Mouse (Mus musculus) heart, embryonic 13.5 days (tissue): Measurements from ENCODE around the gene Rsad2. TPM values are rescaled to one million over a fixed set of nuclear protein-coding genes. Genes with fewer than 3 reads are reported as not detected.
A peak's percentile ranks its signal among the peaks of the same experiment; 100 is the strongest.

ENCODE experiments used
- ATAC-seq: fragments of 200-750 bp; cut with Nextera tagmentation; 2 replicates; pipeline ENCODE4 v1.8.0; 2017; ENCODE audit warnings: moderate TSS enrichment; ENCODE audit not compliant: insufficient number of reproducible peaks, low FRiP score, low TSS enrichment; ENCODE audit errors: extremely low read depth
- H3K27ac ChIP-seq: fragments of 300-500 bp; sonication (generic); replicated peaks from 2 replicates; pipeline ENCODE4 v1.5.1; 2015; ENCODE audit warnings: moderate library complexity, mild to moderate bottlenecking, inconsistent platforms
- H3K27me3 ChIP-seq: fragments of 300-500 bp; sonication (generic); replicated peaks from 2 replicates; pipeline ENCODE4 v1.6.1; 2015; ENCODE audit warnings: mild to moderate bottlenecking, inconsistent platforms
- H3K36me3 ChIP-seq: fragments of 300-500 bp; sonication (generic); 2 replicates; pipeline ENCODE4 v1.6.1; 2015; ENCODE audit warnings: mild to moderate bottlenecking, inconsistent platforms
- H3K4me1 ChIP-seq: fragments of 300-500 bp; sonication (generic); 2 replicates; pipeline ENCODE4 v1.6.1; 2015; ENCODE audit warnings: inconsistent platforms
- H3K4me2 ChIP-seq: fragments of 300-500 bp; sonication (generic); 2 replicates; pipeline ENCODE4 v1.6.1; 2015; ENCODE audit warnings: inconsistent platforms, mild to moderate bottlenecking, moderate library complexity
- H3K4me3 ChIP-seq: fragments of 300-500 bp; sonication (generic); 2 replicates; pipeline ENCODE4 v1.5.1; 2015; ENCODE audit warnings: moderate library complexity, mild to moderate bottlenecking, inconsistent platforms
- H3K9ac ChIP-seq: fragments of 300-500 bp; sonication (generic); 2 replicates; pipeline ENCODE4 v1.6.1; 2015; ENCODE audit warnings: inconsistent platforms, mild to moderate bottlenecking, moderate library complexity
- H3K9me3 ChIP-seq: fragments of 300-500 bp; sonication (generic); 2 replicates; pipeline ENCODE4 v1.6.1; 2016; ENCODE audit warnings: inconsistent platforms
- WGBS: fragments of 180-500 bp; shearing (Covaris S2); methylation state at CpG from one replicate; pipeline ENCODE4 v1.1.7; 2015; ENCODE audit warnings: mixed read lengths; 5-methylcytosine and 5-hydroxymethylcytosine counted together
- polyA plus RNA-seq: library from polyadenylated mRNA; unstranded; fragments of >200 nt; fragmentation: Nextera tagmentation; extraction: Ambion mirVana; gene quantifications from 2 replicates; pipeline ENCODE4 v1.2.1, GENCODE M21; 2015

Rsad2 gene
- polyA plus RNA-seq, 1 experiment from 2014 or later: 2.0 TPM

GRCm38 (mm10) chr12:26471376-26471775 is 15.1 kb upstream of the Rsad2 start:
- ATAC-seq: no peak
- 58% methylated on average over 3 of the region's 3 CpGs for WGBS
- no peaks in the 10 kb centered on the region for H3K9me3 ChIP-seq
- H3K27me3 ChIP-seq: no peaks in the 10 kb centered on the region; the same call in 1 of the 2 replicates
- no peak overlapping the region for H3K27ac ChIP-seq
- no peak overlapping the region for H3K9ac ChIP-seq
- H3K36me3 ChIP-seq: no peaks in the 10 kb centered on the region
- peak overlapping the region; percentile 84 for H3K4me3 ChIP-seq
- peaks cover 6% of the 10 kb centered on the region for H3K4me1 ChIP-seq
- peak overlapping the region; percentile 99 for H3K4me2 ChIP-seq

GRCm38 (mm10) chr12:26470042-26470409 is 13.8 kb upstream of the Rsad2 start:
- peak overlapping the region; percentile 87 for H3K9ac ChIP-seq
- peak overlapping the region; percentile 84 for H3K4me3 ChIP-seq
- peak overlapping the region; percentile 99 for H3K4me2 ChIP-seq
- WGBS: 22% methylated on average over 6 of the region's 6 CpGs
- peaks cover 6% of the 10 kb centered on the region for H3K4me1 ChIP-seq
- no peaks in the 10 kb centered on the region; the same call in 1 of the 2 replicates for H3K27me3 ChIP-seq
- no peaks in the 10 kb centered on the region for H3K9me3 ChIP-seq
- no peak for ATAC-seq
- no peaks in the 10 kb centered on the region for H3K36me3 ChIP-seq
- H3K27ac ChIP-seq: peak overlapping the region; percentile 75; the same call in 1 of the 2 replicates

DNA sequence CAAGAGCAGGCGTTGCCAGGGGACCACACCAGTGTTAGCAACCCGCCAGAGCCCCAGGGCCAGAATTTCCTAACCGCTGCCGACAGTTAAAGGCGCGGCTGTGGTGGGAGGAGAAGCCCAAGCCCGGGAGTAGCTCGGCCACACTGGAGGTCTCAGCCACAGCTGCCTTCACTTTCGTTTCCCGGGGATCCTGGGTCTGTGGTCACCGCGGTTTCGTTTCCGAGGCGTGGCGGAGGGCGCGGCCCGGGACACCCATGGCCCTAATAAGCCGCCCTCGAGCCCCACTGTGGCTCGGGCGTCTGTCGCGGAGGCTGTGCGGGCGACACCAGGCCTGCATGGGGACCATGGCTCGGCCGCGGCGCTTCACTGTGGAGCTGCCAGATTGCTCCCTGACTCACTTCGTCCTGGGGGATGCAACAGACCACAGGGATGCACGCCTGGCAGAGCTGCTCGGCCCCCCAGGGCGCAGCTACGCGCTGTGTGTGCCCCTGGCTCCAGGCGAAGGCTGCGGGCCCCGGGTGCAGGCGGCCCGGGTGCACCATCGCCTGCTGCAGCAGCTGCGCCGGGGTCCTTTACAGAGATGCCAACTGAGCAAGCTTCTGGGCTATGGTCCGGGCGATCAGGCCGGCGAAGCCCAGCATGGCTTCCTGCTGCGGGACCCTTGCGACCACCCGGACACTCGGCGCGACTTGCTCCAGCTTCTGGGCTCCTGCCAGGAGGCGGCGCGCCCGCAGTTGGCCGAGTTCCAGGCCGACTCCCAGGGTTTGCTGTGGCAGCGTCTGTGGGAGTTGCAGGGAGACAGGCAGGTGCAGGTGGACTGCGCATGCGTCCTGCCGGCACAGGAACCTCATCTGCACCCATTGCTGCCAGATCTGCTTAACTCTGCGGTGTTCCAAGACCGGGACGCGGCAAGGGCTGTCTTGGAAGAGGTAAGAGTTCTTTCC is 13.1 kb upstream of the Rsad2 start, which contains the start of gene Cmpk2:
Gene Cmpk2 (plus strand): TSS at position 107 of the 944 bp plus-strand sequence.
- peaks cover 6% of the 10 kb centered on the region for H3K4me1 ChIP-seq
- no peaks in the 10 kb centered on the region; the same call in 1 of the 2 replicates for H3K27me3 ChIP-seq
- no peaks in the 10 kb centered on the region for H3K36me3 ChIP-seq
- H3K4me2 ChIP-seq: peak within 1 kb of the TSS; percentile 99
- ATAC-seq: peak; percentile 59
- under 1% methylated on average over 69 of the region's 69 CpGs for WGBS
- H3K9me3 ChIP-seq: no peaks in the 10 kb centered on the region
- H3K9ac ChIP-seq: peak within 1 kb of the TSS; percentile 87
- peak within 1 kb of the TSS; percentile 84 for H3K4me3 ChIP-seq
- H3K27ac ChIP-seq: peak within 1 kb of the TSS; percentile 75

DNA sequence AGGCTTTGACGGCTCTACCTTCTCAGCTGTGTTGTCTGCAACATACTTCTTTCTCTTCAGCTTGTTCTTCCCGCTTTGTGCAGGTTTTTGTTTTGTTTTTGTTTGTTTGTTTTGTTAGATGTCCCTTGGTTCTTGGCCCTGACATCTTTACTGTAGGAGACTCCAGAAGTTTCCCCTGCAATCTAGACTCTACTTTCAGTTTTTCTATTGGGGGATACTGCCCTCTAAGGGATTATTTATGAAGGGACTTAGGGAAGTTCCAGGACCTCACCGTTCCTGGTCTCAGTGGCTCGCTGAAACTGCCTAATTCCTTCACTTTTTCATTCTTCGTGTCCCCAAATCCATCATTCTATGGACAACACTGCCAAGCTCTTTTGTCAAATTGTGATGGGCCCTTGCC is 9.3 kb upstream of the Rsad2 start:
- no peaks in the 10 kb centered on the region for H3K36me3 ChIP-seq
- H3K27ac ChIP-seq: no peak overlapping the region
- H3K9me3 ChIP-seq: no peaks in the 10 kb centered on the region
- 66% methylated on average over 5 of the region's 5 CpGs for WGBS
- peaks cover 7% of the 10 kb centered on the region for H3K4me1 ChIP-seq
- no peak overlapping the region for H3K9ac ChIP-seq
- ATAC-seq: no peak
- H3K27me3 ChIP-seq: no peaks in the 10 kb centered on the region; the same call in 1 of the 2 replicates
- no peak overlapping the region for H3K4me2 ChIP-seq
- no peak overlapping the region for H3K4me3 ChIP-seq

GRCm38 (mm10) chr12:26460091-26460490 is 3.8 kb upstream of the Rsad2 start:
- Histone ChIP-seq H3K4me2 (no peak overlapping the region), H3K27ac (no peak overlapping the region), H3K4me3 (no peak overlapping the region), H3K27me3 (no peaks in the 10 kb centered on the region), H3K36me3 (no peaks in the 10 kb centered on the region), H3K9me3 (no peaks in the 10 kb centered on the region), H3K4me1 (peaks cover 15% of the 10 kb centered on the region), H3K9ac (no peak overlapping the region)
- ATAC-seq: no peak
- 38% methylated on average over 2 of the region's 2 CpGs for WGBS

GRCm38 (mm10) chr12:26454682-26455081 is 1.6 kb downstream of the Rsad2 start:
- H3K4me3 ChIP-seq: no peak overlapping the region
- no peak overlapping the region for H3K4me2 ChIP-seq
- no peak overlapping the region for H3K27ac ChIP-seq
- WGBS: 38% methylated on average over 5 of the region's 5 CpGs
- peaks cover 10% of the 10 kb centered on the region for H3K4me1 ChIP-seq
- ATAC-seq: no peak
- H3K9ac ChIP-seq: no peak overlapping the region
- H3K36me3 ChIP-seq: no peaks in the 10 kb centered on the region
- H3K27me3 ChIP-seq: no peaks in the 10 kb centered on the region
- H3K9me3 ChIP-seq: no peaks in the 10 kb centered on the region

GRCm38 (mm10) chr12:26452951-26453350 is 3.3 kb downstream of the Rsad2 start:
- 44% methylated on average over 4 of the region's 4 CpGs for WGBS
- peaks cover 4% of the 10 kb centered on the region; the same call in 1 of the 2 replicates for H3K27me3 ChIP-seq
- H3K36me3 ChIP-seq: no peaks in the 10 kb centered on the region
- no peak overlapping the region for H3K27ac ChIP-seq
- no peak overlapping the region for H3K4me3 ChIP-seq
- no peak for ATAC-seq
- H3K4me2 ChIP-seq: no peak overlapping the region
- peaks cover 10% of the 10 kb centered on the region for H3K4me1 ChIP-seq
- H3K9me3 ChIP-seq: no peaks in the 10 kb centered on the region
- H3K9ac ChIP-seq: no peak overlapping the region

DNA sequence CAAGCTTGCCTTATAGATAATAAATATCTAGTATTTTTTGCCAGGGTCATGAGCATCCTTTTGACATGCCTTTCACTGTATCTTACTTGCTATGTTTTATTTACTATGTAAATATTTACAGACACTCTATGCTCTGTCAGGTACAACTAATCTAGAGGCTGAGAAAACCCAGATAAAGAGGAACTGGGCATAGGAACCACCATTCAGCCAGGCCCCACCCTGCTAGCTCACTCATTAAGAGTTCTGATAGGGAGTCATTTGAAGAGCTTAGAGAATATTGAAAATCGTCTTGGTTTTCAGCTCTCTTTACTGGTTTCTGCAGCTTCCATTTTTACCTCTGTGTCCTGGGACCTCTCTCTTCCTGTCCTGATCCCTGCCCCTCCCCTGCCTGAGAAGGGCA is 5.1 kb downstream of the Rsad2 start:
- no peak overlapping the region for H3K4me3 ChIP-seq
- WGBS: 4% methylated on average over 1 of the region's 1 CpGs
- H3K4me2 ChIP-seq: no peak overlapping the region
- no peak overlapping the region for H3K27ac ChIP-seq
- peaks cover 4% of the 10 kb centered on the region; the same call in 1 of the 2 replicates for H3K27me3 ChIP-seq
- no peaks in the 10 kb centered on the region for H3K36me3 ChIP-seq
- no peak overlapping the region for H3K9ac ChIP-seq
- no peak for ATAC-seq
- H3K9me3 ChIP-seq: no peaks in the 10 kb centered on the region
- peaks cover 7% of the 10 kb centered on the region for H3K4me1 ChIP-seq

- ATAC-seq: no peak
- Histone ChIP-seq H3K36me3 (no peaks in the 10 kb centered on the region), H3K9ac (no peak overlapping the region), H3K4me1 (peaks cover 4% of the 10 kb centered on the region), H3K27ac (no peak overlapping the region), H3K4me3 (no peak overlapping the region), H3K4me2 (no peak overlapping the region), H3K9me3 (no peaks in the 10 kb centered on the region), H3K27me3 (peaks cover 4% of the 10 kb centered on the region; the same call in 1 of the 2 replicates)
- WGBS: 87% methylated on average over 2 of the region's 2 CpGs
These were observed 6.8 kb downstream of the Rsad2 start for GRCm38 (mm10) chr12:26449483-26449882.

GRCm38 (mm10) chr12:26446377-26447045 is 9.7 kb downstream of the Rsad2 start:
- Histone ChIP-seq H3K9ac (no peak overlapping the region), H3K36me3 (no peaks in the 10 kb centered on the region), H3K27me3 (peaks cover 4% of the 10 kb centered on the region; the same call in 1 of the 2 replicates), H3K4me2 (no peak overlapping the region), H3K4me3 (no peak overlapping the region), H3K4me1 (peaks cover 4% of the 10 kb centered on the region), H3K9me3 (no peaks in the 10 kb centered on the region), H3K27ac (no peak overlapping the region)
- WGBS: 72% methylated on average over 4 of the region's 4 CpGs
- no peak for ATAC-seq

DNA sequence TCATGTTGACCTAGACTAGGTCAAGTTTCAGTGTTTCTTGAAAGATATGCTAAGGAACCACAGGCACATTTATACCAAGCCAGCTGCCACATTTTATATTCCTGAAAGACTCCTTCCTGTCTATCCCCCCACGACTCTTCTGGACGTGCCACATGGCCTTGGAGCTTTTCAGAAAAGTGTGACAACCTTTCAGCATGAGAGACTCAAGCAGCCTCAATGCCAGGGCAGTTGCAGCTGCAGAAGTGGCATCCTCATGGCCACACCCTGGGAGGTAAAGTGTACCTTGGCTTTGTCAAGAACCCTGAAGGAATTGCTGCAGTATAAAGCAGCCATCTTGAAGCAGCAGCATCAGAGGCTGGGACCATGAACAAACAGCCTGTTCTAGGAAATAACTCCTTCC is 11.7 kb downstream of the Rsad2 start:
- H3K4me3 ChIP-seq: no peak overlapping the region
- H3K4me1 ChIP-seq: no peaks in the 10 kb centered on the region
- no peak overlapping the region for H3K27ac ChIP-seq
- H3K9ac ChIP-seq: no peak overlapping the region
- peaks cover 4% of the 10 kb centered on the region; the same call in 1 of the 2 replicates for H3K27me3 ChIP-seq
- H3K36me3 ChIP-seq: no peaks in the 10 kb centered on the region
- ATAC-seq: no peak
- H3K4me2 ChIP-seq: no peak overlapping the region
- WGBS: 80% methylated on average over 2 of the region's 2 CpGs
- no peaks in the 10 kb centered on the region for H3K9me3 ChIP-seq
